Mouse (Mus musculus) embryonic facial prominence, embryonic 13.5 days (tissue): ENCODE data around the gene Eps8l3. TPM values are rescaled to one million over a fixed set of nuclear protein-coding genes. Genes with fewer than 3 reads are reported as not detected.
A peak's percentile ranks its signal among the peaks of the same experiment; 100 is the strongest.

Experiments
- ATAC-seq: fragments of 200-750 bp; cut with Nextera tagmentation; 2 replicates; pipeline ENCODE4 v1.8.0; 2017; ENCODE audit warnings: low read depth; ENCODE audit not compliant: insufficient number of reproducible peaks, insufficient read depth, low FRiP score, low TSS enrichment
- H3K27ac ChIP-seq: fragments of 300-500 bp; sonication (generic); 2 replicates; pipeline ENCODE4 v1.5.1; 2015; ENCODE audit warnings: moderate library complexity, mild to moderate bottlenecking, inconsistent platforms
- H3K27me3 ChIP-seq: fragments of 300-500 bp; sonication (generic); 2 replicates; pipeline ENCODE4 v1.6.1; 2015; ENCODE audit warnings: mild to moderate bottlenecking, inconsistent platforms
- H3K36me3 ChIP-seq: fragments of 300-500 bp; sonication (generic); 2 replicates; pipeline ENCODE4 v1.6.1; 2015; ENCODE audit warnings: mild to moderate bottlenecking, inconsistent platforms
- H3K4me1 ChIP-seq: fragments of 300-500 bp; sonication (generic); 2 replicates; pipeline ENCODE4 v1.6.1; 2015; ENCODE audit warnings: inconsistent platforms
- H3K4me2 ChIP-seq: fragments of 300-500 bp; sonication (generic); 2 replicates; pipeline ENCODE4 v1.6.1; 2015; ENCODE audit warnings: moderate library complexity, mild to moderate bottlenecking, inconsistent platforms
- H3K4me3 ChIP-seq: fragments of 300-500 bp; sonication (generic); 2 replicates; pipeline ENCODE4 v1.5.1; 2015; ENCODE audit warnings: mild to moderate bottlenecking, inconsistent platforms
- H3K9ac ChIP-seq: fragments of 300-500 bp; sonication (generic); 2 replicates; pipeline ENCODE4 v1.6.1; 2015; ENCODE audit warnings: mild to moderate bottlenecking, inconsistent platforms
- H3K9me3 ChIP-seq: fragments of 300-500 bp; sonication (generic); 2 replicates; pipeline ENCODE4 v1.6.1; 2016; ENCODE audit warnings: inconsistent platforms
- WGBS: fragments of 180-500 bp; shearing (Covaris S2); methylation state at CpG from one replicate; pipeline ENCODE4 v1.1.7; 2015; ENCODE audit warnings: mixed read lengths; 5-methylcytosine and 5-hydroxymethylcytosine counted together
- polyA plus RNA-seq: library from polyadenylated mRNA; unstranded; fragments of >200 nt; fragmentation: Nextera tagmentation; extraction: Ambion mirVana; gene quantifications from 2 replicates; pipeline ENCODE4 v1.2.1, GENCODE M21; 2015

The Eps8l3 gene
- polyA plus RNA-seq, 1 experiment from 2014 or later: not detected

- no peak for ATAC-seq
- Histone ChIP-seq H3K36me3 (no peaks in the 10 kb centered on the region), H3K27me3 (no peaks in the 10 kb centered on the region), H3K9me3 (no peaks in the 10 kb centered on the region), H3K4me2 (no peak overlapping the region), H3K4me3 (no peak overlapping the region), H3K27ac (peak overlapping the region; percentile 28; the same call in 1 of the 2 replicates), H3K4me1 (peaks cover 23% of the 10 kb centered on the region), H3K9ac (0 out of 2 replicates have a peak overlapping the region, but pooled peaks have one; percentile 21)
- WGBS: 79% methylated on average over 7 of the region's 7 CpGs
Observed at GRCm38 (mm10) chr3:107841370-107841769, 35.7 kb upstream of the Eps8l3 start.

- H3K27ac ChIP-seq: no peak overlapping the region
- no peaks in the 10 kb centered on the region for H3K27me3 ChIP-seq
- WGBS: 85% methylated on average over 3 of the region's 3 CpGs
- no peak overlapping the region for H3K9ac ChIP-seq
- ATAC-seq: no peak
- H3K4me1 ChIP-seq: peaks cover 27% of the 10 kb centered on the region
- no peaks in the 10 kb centered on the region for H3K9me3 ChIP-seq
- no peak overlapping the region for H3K4me2 ChIP-seq
- no peak overlapping the region for H3K4me3 ChIP-seq
- no peaks in the 10 kb centered on the region for H3K36me3 ChIP-seq
Observed at GRCm38 (mm10) chr3:107843406-107843805, 33.6 kb upstream of the Eps8l3 start.

- peaks cover 28% of the 10 kb centered on the region for H3K4me1 ChIP-seq
- no peaks in the 10 kb centered on the region for H3K36me3 ChIP-seq
- H3K27me3 ChIP-seq: no peaks in the 10 kb centered on the region
- ATAC-seq: no peak
- no peaks in the 10 kb centered on the region for H3K9me3 ChIP-seq
- H3K4me2 ChIP-seq: no peak overlapping the region
- no peak overlapping the region for H3K9ac ChIP-seq
- H3K4me3 ChIP-seq: no peak overlapping the region
- 79% methylated on average over 3 of the region's 3 CpGs for WGBS
- H3K27ac ChIP-seq: no peak overlapping the region
Observed at GRCm38 (mm10) chr3:107844001-107844400, 33.0 kb upstream of the Eps8l3 start.

DNA sequence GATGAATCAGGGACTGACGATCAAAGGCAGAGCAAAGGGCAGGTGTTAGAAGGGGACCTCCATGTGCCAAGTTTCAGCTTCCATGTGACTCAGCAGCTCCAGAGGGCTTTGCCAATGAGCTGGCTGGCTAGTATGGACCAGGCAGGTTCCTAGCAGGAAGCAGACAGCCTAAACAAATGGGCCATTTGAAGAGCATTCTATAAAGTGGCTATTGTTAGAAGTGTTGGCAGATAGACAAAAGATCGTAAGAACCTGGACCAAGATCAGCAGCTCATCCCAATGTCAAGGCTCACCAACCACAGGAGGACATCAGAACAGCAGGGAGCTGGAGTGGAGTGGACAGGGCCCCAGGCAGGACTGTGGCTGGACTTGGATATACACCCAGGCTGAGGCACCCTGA lies 32.5 kb upstream of the Eps8l3 start:
- 77% methylated on average over 2 of the region's 2 CpGs for WGBS
- Histone ChIP-seq H3K27ac (no peak overlapping the region), H3K36me3 (no peaks in the 10 kb centered on the region), H3K9me3 (no peaks in the 10 kb centered on the region), H3K9ac (no peak overlapping the region), H3K4me3 (no peak overlapping the region), H3K4me1 (peaks cover 33% of the 10 kb centered on the region), H3K4me2 (no peak overlapping the region), H3K27me3 (no peaks in the 10 kb centered on the region)
- no peak for ATAC-seq

DNA sequence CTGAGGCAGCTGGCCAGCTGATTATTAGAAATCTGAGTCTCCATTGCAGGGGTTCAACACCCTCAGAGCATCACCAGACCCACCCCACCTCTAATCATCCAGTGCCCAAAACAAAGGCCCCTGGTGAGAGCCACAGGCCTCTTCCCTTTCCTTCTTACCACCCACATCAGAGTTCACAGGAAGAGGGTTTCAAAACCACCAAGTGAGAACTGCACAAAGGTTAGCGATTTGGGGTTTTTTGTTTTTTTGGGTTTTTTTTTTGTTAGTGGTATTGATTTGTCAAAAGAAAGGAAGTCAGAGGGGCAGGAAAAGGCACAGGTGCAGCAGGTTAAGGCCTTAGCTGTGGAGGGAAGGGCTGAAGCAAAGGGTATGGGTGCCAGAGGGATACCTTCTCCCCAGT lies 30.9 kb upstream of the Eps8l3 start:
- no peak overlapping the region for H3K4me3 ChIP-seq
- no peaks in the 10 kb centered on the region for H3K27me3 ChIP-seq
- ATAC-seq: no peak
- no peak overlapping the region for H3K4me2 ChIP-seq
- no peak overlapping the region for H3K27ac ChIP-seq
- peaks cover 37% of the 10 kb centered on the region for H3K4me1 ChIP-seq
- H3K9ac ChIP-seq: no peak overlapping the region
- H3K36me3 ChIP-seq: no peaks in the 10 kb centered on the region
- H3K9me3 ChIP-seq: no peaks in the 10 kb centered on the region
- 78% methylated on average over 1 of the region's 1 CpGs for WGBS

- H3K4me1 ChIP-seq: peaks cover 33% of the 10 kb centered on the region
- H3K27ac ChIP-seq: no peak overlapping the region
- H3K4me2 ChIP-seq: no peak overlapping the region
- no peaks in the 10 kb centered on the region for H3K27me3 ChIP-seq
- ATAC-seq: no peak
- no peak overlapping the region for H3K4me3 ChIP-seq
- H3K36me3 ChIP-seq: no peaks in the 10 kb centered on the region
- no peaks in the 10 kb centered on the region for H3K9me3 ChIP-seq
- WGBS: 80% methylated on average over 3 of the region's 3 CpGs
- no peak overlapping the region for H3K9ac ChIP-seq
Observed at GRCm38 (mm10) chr3:107846835-107847234, 30.2 kb upstream of the Eps8l3 start.

DNA sequence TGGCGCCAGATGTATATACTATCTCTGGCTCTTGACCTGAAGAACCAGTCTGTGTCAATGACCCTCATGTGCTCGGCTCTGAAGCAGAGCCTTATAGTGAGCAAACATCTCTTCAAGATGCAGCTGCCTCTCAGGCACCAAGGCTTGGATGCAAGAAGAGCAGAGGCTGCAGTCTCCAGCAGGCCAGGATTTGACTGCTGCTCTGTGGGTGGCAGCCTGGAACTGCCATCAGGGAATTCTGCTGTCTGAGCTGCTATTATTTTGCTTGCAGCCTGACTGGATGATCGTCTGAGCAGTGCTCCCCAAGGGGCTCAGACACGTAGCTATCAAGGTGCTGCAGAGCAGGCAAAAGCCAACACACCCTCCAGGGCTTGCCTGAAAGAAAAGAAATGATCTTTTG lies 28.9 kb upstream of the Eps8l3 start:
- ATAC-seq: no peak
- H3K4me1 ChIP-seq: peaks cover 41% of the 10 kb centered on the region
- no peaks in the 10 kb centered on the region for H3K9me3 ChIP-seq
- 41% methylated on average over 4 of the region's 4 CpGs for WGBS
- no peak overlapping the region for H3K27ac ChIP-seq
- H3K9ac ChIP-seq: no peak overlapping the region
- no peak overlapping the region for H3K4me2 ChIP-seq
- H3K4me3 ChIP-seq: no peak overlapping the region
- no peaks in the 10 kb centered on the region for H3K36me3 ChIP-seq
- H3K27me3 ChIP-seq: no peaks in the 10 kb centered on the region

- 74% methylated on average over 6 of the region's 6 CpGs for WGBS
- Histone ChIP-seq H3K27ac (no peak overlapping the region), H3K4me1 (peaks cover 36% of the 10 kb centered on the region), H3K4me3 (no peak overlapping the region), H3K9me3 (no peaks in the 10 kb centered on the region), H3K9ac (no peak overlapping the region), H3K4me2 (no peak overlapping the region), H3K27me3 (no peaks in the 10 kb centered on the region), H3K36me3 (no peaks in the 10 kb centered on the region)
- ATAC-seq: no peak
Observed at GRCm38 (mm10) chr3:107849000-107849692, 27.9 kb upstream of the Eps8l3 start.

GRCm38 (mm10) chr3:107849693-107850031 lies 27.4 kb upstream of the Eps8l3 start:
- Histone ChIP-seq H3K4me2 (no peak overlapping the region), H3K36me3 (no peaks in the 10 kb centered on the region), H3K27ac (no peak overlapping the region), H3K27me3 (no peaks in the 10 kb centered on the region), H3K9ac (no peak overlapping the region), H3K4me3 (no peak overlapping the region), H3K4me1 (peaks cover 32% of the 10 kb centered on the region), H3K9me3 (no peaks in the 10 kb centered on the region)
- 49% methylated on average over 2 of the region's 2 CpGs for WGBS
- no peak for ATAC-seq

GRCm38 (mm10) chr3:107850418-107851031 lies 26.5 kb upstream of the Eps8l3 start:
- H3K9ac ChIP-seq: 0 out of 2 replicates have a peak overlapping the region, but pooled peaks have one; percentile 32
- no peak overlapping the region for H3K27ac ChIP-seq

DNA sequence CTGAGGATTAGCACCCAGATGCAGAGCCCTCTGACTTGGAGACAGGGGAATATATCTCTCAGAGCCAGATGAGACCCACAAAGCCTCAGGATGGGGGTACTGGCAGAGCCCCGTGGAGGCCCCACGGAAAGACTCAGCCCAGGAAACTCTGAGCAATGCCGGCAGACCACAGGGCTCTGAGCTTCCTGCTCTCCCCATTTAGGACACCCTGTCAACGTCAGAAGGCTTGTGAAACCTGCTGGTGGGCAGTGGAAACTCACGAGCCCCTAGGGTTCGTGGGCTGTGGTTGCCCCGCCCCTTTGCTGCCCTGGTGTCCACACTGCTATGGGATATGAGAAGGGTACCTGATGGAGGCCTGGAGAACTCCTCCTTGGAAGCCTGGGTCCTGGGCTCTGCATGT lies 24.2 kb upstream of the Eps8l3 start:
- ATAC-seq: no peak
- no peaks in the 10 kb centered on the region for H3K27me3 ChIP-seq
- no peak overlapping the region for H3K4me2 ChIP-seq
- peaks cover 39% of the 10 kb centered on the region for H3K4me1 ChIP-seq
- no peak overlapping the region for H3K4me3 ChIP-seq
- H3K27ac ChIP-seq: no peak overlapping the region
- H3K9me3 ChIP-seq: no peaks in the 10 kb centered on the region
- no peak overlapping the region for H3K9ac ChIP-seq
- 53% methylated on average over 7 of the region's 7 CpGs for WGBS
- no peaks in the 10 kb centered on the region for H3K36me3 ChIP-seq

More at GRCm38 (mm10) chr3:107850418-107851031, 26.5 kb upstream of the Eps8l3 start:
- Histone ChIP-seq H3K27me3 (no peaks in the 10 kb centered on the region), H3K4me2 (peak overlapping the region; percentile 27), H3K4me1 (peaks cover 37% of the 10 kb centered on the region), H3K9me3 (no peaks in the 10 kb centered on the region), H3K4me3 (no peak overlapping the region), H3K36me3 (no peaks in the 10 kb centered on the region)
- WGBS: 23% methylated on average over 12 of the region's 12 CpGs
- no peak for ATAC-seq
